Mouse (Mus musculus): ENCODE measurements around the gene Ncoa5.

- no peak for TF ChIP-seq USF1 (IDR thresholded peaks at IDR 0.05; ENCODE audit: low read depth)
- no peak for TF ChIP-seq CTCF (IDR thresholded peaks at IDR 0.05; ENCODE audit: control insufficient read depth, insufficient read depth, insufficient read length)
Observed at GRCm38 (mm10) chr2:165043090-165043636, 8.5 kb upstream of the Ncoa5 start.

All from C2C12 (cell line).